Mouse (Mus musculus): ENCODE measurements around the gene Syngr4.

GRCm38 (mm10) chr7:45921950-45922600 lies 25.6 kb upstream of the Syngr4 start:
- TF ChIP-seq POLR2A (IDR thresholded peaks at IDR 0.05; ENCODE audit: borderline replicate concordance, control insufficient read depth, low read depth, low read length): no peak
- TF ChIP-seq CTCF (IDR thresholded peaks at IDR 0.05; ENCODE audit: control insufficient read depth, insufficient read depth, low read length): no peak
